Mouse (Mus musculus) CH12F3 (cell line): ENCODE results near the gene Saa2.
"Not testable (repeated sequence)": the region's sequence is repeated elsewhere in the genome, so short reads cannot be mapped to it uniquely, and the experiment has no call there.

ENCODE experiments used
- in situ Hi-C: fragments of 300-500 bp; cut with MboI; formaldehyde crosslinking; loops from 2 replicates; pipeline ENCODE4 v1.14.3; 2020; ENCODE audit warnings: low sequenced_read_pairs

The Saa2 gene

DNA sequence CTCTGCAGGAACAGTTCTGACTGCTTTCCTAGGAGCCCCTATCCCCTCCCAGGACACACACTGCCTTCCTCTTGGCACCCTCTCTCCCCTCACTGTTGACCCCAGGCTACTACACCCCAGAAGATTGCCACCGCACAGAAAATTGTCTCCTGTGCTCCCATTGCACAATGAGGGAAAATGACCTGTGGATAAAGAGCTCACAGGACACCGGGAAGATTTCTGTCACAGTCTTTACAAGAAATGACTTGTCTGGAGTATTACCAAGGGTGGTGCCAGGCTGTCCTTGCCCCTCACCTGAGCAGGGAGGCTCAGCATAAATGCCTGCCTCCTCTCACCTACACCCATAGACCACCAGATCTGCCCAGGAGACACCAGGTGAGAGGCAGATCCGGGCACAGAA, at the start of gene Saa2:
Gene Saa2 (plus strand): TSS at position 301 of the 400 bp plus-strand sequence.
- in situ Hi-C loops = no loop called here

DNA sequence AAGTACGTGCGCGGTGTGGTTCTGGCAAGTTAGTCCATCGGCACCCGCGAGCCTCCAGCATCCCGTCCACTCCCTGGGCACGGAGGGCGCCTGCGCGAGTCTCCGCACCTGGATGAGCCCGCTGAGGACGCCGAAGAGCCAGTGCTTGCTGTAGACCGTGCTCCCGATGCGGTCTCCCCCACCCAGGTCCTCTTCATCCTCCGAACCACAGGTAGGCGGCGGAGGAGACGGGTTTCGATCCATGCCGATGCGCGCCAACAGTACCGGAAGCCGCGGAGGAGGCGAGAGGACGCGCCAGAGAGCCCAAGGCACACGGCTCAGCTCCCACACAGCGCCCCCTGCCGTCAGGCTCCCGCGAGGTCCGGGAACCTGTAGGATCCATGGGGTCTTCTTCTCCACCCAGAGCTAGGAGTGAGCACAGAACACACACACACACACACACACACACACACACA, 41.2 kb upstream of the Saa2 start, which contains the start of gene Saal1:
Gene Saal1 (minus strand): TSS at position 291 of the 455 bp plus-strand sequence.
- in situ Hi-C loops = loop anchor here (10.0 kb wide), 1 partner anchor 54 kb away; no protein-coding TSS in a partner anchor

DNA sequence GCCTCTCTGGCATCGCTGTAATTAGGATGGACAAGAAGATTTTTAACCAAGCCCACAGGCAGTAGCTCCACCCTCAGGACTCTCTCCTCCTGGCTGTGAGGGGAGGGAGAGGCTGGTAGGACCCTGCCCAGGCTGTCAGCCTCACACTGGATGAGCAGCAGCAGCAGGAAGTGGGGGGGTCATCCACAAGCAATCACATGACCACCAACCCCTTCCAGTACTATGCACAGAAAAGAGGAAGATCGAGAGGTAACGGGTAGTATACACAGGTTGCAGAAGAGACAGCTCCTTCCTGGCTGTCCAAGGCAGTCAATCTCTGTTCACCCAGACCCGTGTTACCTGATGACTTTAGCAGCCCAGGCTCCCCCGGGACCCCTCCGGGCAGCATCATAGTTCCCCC, 39.3 kb upstream of the Saa2 start:
- in situ Hi-C loops = loop anchor here (10.0 kb wide), 1 partner anchor 53 kb away; no protein-coding TSS in a partner anchor

DNA sequence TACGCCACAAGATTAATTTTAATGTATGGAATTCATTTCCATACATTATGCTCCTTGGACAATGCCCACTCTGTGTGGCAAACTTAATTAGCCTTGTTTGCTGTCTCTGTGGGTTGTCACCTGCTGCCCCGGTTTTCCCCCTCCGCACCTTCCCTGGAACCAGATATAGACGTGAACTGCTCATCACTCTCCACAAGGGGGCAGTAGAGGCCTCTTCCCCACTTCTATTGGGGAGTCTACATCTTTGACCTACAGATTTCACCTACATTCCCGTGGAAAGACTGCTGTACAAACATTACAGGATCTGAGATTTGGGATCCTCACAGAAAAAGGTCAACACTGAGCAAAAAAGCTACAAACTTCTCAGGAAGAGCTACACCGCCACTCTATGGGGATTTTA, 37.1 kb upstream of the Saa2 start:
- in situ Hi-C loops = loop anchor here (10.0 kb wide), 1 partner anchor 50 kb away; no protein-coding TSS in a partner anchor

DNA sequence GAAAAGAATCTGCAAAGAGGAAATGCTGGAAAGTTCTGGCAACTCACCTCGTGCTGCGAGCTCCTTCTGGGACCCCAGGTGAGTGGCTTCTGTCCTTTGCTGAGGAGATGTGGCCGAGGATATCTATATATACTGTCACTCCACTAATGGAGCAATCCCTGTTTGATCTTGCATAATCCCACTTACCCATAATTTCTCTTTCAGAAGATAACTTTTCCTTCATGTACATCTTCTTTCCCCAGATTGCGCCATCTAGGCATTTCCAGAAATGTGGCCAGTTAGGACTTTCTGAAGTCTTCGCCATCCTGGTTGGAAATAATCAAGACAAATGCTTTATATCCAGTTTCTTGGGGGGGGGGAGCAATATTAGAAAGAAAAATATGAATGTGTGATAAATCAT, 36.0 kb upstream of the Saa2 start, which contains the start of gene Saa3:
Gene Saa3 (minus strand): TSS at position 101 of the 400 bp plus-strand sequence.
- in situ Hi-C loops = loop anchor here (10.0 kb wide), 1 partner anchor 49 kb away; no protein-coding TSS in a partner anchor

DNA sequence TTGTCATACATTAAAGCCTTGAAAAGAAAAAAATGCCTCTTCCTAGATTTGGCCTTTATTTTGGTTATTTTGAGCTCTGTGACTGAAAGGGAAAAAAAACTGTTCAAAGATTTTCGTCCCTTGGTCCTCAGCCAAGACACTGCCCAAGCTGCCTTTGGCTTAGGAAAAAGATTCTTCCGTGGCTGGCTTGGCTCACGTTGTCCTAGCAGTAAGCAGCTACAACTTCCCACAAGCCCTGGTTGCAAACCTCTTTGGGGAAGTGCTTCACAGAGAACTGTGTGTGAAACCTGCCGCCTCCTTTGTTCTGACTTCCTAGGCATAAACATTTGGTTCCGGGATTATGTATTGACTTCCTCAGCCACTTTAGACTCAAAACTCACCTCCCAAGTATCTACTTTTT, 34.7 kb upstream of the Saa2 start:
- in situ Hi-C loops = loop anchor here (10.0 kb wide), 1 partner anchor 48 kb away; no protein-coding TSS in a partner anchor

DNA sequence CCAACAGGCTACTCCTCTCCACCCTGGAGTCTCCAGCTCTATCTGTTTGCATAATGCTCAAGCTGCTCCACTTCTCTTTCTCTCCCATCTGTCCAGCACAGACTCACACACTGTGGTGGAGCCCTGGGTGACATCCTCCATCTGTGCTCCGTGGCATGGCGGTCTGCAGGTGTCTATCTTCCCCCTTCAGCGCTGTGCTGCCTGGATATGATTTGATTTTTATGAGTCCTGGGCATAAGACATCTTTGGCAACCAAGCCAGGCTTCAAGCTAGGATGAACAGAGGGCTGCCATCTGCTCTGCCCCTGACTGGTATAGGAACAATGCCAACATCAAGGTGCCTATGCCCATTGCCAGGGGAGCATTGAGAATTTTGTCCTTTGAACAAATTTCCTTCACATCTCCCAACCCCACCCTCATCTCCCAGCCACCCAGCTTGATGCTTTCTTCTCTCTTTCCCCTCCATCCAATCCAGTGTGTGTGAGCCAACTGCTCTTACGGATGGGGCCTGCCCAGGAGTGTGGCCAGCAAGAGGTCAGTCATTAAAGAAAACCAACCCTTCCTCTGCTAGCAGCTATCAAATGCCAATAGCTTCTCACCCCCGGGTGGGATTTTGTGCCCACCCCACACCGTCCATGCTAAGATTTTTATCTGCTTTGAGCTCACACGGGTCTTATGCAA, 32.9 kb upstream of the Saa2 start:
- in situ Hi-C loops = loop anchor here (10.0 kb wide), 1 partner anchor 46 kb away; no protein-coding TSS in a partner anchor

DNA sequence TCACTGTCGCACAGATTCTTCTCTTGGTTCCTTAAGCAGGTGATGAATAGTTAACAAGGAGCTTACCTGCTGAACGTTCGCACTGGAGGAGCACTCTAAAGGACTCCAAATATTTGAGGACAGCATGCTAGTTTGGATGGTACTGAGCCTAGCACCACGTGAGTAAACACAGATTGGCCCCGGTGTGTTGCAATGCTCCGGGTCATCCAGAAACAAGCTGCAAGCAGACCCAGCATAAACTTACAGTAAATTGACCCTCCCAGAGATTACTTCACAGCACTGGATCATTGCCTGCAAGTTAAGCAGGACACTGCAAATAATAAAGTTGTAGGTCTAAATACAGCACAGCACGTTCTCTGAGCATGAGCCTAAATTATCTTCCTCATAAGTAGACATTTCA, 32.1 kb upstream of the Saa2 start:
- in situ Hi-C loops = loop anchor here (10.0 kb wide), 1 partner anchor 45 kb away; no protein-coding TSS in a partner anchor

DNA sequence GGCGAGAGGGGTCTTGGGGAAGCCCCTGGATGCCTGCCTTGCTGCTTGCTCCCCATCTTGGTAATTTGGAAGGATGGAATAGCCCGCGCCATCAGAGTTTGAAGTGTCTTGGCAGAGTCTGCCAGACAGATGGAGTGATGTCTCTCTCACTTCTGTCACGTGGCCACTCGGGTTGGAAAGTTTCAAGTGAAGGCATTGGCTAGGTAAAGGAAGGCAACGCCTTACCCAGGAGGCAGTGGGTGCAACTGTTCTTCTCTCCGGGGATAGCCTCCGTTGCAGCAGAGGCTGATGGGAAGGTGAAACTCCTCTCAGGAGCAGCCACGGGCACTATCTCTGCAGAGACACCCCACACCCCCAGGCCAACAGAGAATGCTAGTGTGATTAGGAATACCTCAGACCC, 31.1 kb upstream of the Saa2 start:
- in situ Hi-C loops = no loop called here

DNA sequence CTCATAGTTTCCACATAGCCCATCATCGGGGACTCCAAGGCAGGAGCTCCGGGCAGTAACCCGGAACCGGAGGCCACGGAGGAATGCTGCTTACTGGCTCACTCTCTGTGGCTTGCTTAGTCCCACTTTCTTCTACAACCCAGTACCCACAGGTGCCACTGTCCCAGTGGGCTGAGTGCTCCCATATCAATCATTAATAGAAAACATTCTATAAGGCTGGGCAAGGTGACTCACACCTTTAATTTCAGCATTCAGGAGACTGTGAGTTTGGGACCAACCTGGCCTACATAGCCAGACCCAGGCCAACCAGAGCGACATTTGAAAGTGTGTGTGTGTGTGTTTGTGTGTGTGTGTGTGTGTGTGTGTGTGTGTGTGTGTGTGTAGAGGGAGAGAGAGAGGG, 28.2 kb upstream of the Saa2 start:
- in situ Hi-C loops = no loop called here

DNA sequence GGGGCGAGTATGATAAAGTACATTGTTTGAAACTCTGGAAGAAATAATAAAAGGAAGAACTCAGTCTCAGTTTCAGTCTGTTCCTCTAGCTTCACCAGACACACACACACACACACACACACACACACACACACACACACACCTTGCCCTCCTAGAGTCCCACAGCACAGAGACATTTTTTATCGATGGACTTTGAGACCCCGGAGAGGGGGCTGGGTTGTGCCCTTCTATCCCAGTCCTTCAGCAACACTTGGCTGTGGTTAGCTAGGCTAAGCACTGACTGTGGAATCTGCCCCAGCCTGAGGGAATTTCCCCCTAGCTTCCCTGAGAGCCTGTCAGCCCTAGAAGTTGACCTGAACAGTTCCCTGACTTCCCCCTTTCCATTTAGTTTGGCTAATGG, 27.7 kb upstream of the Saa2 start:
- in situ Hi-C loops = no loop called here

DNA sequence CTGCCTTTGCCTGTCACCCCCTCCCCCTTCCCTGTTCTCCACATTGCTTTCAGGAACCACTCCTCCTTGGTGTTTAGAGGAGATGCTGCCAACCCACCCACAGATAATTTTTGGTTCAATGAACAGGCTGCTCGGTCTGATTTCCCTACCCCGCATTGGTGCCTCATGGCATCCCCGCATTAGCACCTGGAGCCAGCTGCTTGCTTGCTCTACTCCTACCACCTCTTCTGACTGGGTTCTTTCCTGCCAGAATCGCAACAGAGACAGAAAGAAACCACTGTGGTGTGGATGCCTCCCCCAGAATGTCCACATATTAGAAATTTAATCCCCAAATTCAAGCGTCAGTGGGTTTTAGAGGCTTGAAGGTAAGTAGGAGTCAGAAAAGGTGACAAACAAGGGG, 27.2 kb upstream of the Saa2 start:
- in situ Hi-C loops = no loop called here

DNA sequence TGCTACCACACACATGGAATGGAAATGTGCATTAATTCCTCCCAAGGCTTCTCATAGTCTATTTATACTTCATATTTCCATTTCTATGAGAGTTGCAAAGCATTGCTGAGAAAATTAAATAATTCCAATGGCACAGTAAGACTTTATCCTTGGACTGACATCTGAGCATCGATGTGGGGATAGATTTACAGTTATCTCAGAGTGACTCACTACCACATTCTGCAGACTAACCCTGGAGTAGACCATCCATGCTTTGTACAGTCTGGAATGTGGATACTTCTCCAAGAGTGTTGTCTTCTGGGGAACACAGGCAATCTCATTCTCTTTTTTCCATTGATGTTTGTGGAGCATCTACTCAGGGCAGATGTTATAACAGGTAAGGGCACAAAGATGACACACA, 24.0 kb upstream of the Saa2 start:
- in situ Hi-C loops = no loop called here

DNA sequence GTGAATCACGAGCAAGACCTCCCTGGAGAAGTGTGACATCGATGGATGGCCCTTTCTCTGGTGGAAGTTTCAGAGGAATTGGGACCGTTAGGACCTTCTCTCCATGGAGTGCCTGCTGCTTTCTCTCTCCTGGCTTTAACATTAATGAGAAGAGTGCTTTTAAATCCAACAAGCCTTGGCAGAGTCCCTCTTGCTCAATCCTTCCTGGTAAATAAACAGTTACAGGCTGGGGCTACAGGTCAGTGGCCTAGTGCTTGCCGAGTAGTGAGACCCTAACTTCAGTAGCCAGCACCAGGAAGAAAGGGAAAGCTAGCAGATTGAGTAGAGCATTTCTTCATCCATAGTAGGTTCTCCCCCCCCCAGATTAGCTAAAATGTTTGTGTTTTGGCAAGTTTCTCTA, 19.1 kb upstream of the Saa2 start, which contains the start of gene Saa4:
Gene Saa4 (minus strand): TSS at position 146 of the 400 bp plus-strand sequence.
- in situ Hi-C loops = no loop called here

DNA sequence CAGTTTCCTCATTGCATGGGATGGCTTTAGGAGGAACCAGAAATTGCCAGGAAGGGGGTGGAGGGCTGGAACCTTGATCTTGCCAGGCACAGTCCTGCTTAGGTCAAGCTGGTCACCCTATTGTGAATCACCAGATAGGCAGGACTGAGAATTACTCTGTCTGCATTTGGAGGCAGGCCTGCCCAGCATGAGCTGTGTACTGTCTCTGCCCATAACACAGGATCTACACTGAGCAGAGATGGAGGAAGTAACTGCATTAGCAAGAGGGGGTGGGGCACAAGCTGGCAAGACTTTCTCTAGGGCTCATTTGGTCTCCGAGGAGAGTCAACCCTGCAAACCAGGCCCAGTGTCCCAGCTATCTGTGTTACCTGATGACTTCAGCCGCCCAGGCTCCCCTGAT, 16.6 kb upstream of the Saa2 start:
- in situ Hi-C loops = no loop called here

DNA sequence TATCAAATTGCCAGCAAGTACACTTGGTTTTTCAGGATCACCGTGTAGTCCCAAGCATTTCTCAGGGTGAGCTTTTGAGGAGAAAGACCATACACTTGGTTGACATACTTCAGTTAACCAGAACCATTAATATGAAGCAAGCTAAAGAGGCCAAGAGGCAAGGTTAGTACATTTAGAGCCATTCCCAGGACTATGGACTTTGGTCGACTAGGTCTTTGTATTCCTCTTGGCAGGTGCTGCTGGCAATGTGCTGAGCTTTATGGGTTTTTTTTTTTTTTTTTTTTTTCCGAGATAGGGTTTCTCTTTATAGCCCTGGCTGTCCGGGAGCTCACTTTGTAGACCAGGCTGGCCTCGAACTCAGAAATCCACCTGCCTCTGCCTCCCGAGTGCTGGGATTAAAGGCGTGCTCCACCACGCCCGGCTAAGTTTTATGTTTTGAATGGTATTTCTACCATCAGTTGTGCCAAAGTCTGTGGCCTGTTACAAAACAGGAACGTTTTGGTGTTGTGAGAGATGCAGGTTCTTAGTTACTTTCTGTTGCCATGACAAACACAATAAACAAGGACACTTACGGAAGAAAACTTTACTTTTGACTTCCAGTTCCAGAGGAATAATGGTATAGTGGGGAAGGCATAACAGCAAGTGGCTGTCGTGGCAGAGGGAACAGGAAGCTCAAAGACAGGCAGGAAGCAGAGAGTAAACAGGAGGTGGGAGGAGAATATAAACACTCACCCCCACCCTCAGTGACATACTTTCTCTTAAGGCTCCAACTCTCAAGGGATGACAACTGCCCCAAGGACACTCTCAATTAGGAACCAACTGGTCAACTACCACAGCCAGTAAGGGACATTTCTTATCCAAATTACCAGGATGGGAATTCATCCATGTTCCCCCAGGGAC, 12.8 kb upstream of the Saa2 start:
- in situ Hi-C loops = no loop called here

DNA sequence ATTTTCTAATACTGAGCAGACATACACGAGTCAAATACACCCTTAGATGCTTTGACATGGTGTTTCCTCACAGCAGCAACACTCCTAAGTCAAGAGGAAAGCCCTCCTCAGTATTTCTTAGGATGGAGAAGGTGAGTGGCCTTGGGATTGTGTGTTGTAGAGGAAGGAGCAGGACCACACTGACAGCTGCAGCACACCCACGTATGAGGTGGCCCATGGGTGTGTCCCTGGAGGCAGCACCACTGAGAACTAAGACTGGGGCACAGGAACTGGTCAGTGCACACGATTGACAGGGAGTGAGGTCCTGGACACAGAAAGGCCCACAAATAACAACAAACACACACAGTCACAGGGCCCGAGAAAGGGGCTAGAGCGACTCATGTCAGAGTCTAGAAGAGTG, 11.5 kb upstream of the Saa2 start:
- in situ Hi-C loops = not testable (repeated sequence)

DNA sequence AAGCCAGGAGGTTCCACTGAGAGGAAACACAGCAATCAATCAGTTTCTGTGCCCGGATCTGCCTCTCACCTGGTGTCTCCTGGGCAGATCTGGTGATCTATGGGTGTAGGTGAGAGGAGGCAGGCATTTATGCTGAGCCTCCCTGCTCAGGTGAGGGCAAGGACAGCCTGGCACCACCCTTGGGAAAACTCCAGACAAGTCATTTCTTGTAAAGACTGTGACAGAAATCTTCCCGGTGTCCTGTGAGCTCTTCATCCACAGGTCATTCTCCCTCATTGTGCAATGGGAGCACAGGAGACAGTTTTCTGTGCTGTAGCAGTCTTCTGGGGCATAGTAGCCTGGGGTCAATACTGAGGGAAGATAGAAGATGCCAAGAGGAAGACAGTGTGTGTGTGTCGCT, 8.7 kb upstream of the Saa2 start, which contains the start of gene Saa1:
Gene Saa1 (minus strand): TSS at position 101 of the 400 bp plus-strand sequence.
- in situ Hi-C loops = not testable (repeated sequence)

DNA sequence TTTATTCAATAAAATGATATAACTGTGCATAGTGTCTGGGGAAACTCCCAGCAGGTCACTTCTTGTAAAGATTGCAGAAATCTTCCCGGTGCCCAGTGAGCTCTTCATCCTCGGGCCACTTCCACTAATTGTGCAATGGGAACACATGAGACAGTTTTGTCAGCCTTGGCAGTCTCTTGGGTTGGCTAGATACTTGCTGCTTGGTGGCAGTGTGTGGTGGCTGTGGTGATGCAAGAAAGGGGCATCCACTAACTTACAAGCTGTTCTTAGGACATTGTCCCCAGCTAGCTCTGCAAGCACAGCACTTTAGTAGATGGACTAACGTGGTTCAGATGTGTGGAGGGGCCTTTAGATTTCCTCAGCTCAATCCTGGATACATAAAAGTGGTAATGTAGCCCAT, 5.8 kb upstream of the Saa2 start:
- in situ Hi-C loops = no loop called here

DNA sequence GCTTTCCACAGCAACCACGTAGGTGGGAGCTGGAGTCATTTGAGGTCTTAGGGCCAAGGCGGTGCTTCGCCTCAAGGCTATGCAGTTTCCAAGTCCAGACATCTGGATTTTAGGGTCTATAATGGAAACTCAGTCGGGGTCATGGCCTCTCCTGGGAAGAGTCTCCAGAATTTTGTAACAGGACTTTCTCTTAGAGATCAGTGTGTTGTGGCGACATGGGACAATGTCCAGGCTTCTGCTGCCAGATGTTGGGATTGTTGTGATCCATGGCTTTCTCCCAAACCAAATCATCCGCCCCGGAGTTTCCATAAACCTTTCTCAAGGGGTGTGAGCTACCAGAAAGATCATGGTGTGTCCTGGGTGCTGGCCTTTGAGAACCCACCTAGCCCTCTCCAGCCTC, 5.2 kb upstream of the Saa2 start:
- in situ Hi-C loops = no loop called here

DNA sequence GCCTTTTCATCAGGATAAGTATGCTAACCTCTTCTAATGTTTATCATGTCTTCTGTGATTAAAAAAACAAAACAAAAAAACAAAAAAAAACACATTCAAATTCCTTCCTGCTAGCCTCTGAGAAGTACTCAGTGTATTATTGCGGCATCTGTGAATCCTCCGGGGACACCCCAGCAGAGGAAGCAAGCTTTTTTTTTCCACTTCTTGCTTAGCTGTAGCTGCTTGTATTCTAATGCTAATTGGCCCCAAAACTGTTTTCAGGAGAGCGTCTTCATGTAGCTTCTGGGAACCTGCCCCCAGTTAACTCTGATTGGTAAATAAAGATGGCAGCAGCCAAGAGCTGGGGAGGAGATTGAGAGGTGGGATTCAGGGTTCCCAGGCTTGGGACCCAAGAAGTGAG, 3.1 kb upstream of the Saa2 start:
- in situ Hi-C loops = no loop called here
